Mouse (Mus musculus) 416B (cell line): Measurements from ENCODE around the gene Bhlha15.

Experiments used
- DNase-seq: peaks from one replicate; pipeline ENCODE4 v3.0.0; 2011; ENCODE audit warnings: low read depth

Gene Bhlha15

DNA sequence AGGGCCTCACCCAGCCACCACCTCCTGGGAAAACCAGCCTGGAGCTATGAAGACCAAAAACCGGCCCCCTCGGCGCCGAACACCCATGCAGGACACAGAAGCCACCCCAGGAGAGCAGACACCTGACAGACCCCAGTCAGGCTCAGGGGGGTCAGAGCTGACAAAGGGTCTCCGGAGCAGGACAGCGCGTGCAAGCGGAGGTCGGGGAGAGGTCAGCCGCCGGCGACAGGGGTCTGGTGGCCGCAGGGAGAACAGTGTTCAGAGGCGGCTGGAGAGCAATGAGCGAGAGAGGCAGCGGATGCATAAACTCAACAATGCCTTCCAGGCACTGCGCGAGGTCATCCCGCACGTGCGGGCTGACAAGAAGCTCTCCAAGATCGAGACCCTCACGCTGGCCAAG, 940 bp downstream of the Bhlha15 start:
- DNase-seq, result no peak

DNA sequence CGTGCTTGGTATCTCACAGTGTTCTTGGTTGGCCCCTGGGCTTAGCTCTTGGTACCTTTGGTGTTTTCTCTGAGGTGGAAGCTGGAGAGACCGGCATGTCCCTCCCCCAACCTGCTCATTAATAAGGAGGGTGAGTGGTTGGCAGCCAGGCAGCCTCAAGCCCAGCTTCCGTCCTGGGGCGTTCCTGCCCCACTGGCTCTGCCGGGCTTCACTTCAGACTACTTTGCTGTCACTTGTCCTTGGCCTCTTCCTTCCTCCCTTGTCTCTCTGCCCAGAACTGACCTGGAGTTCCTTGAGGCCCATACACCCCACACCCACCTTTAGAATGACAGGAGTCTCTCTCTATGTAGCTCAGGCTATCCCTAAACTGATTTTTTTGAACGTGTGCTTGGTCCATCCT, 2.6 kb downstream of the Bhlha15 start:
- peak; percentile 59 for DNase-seq

DNA sequence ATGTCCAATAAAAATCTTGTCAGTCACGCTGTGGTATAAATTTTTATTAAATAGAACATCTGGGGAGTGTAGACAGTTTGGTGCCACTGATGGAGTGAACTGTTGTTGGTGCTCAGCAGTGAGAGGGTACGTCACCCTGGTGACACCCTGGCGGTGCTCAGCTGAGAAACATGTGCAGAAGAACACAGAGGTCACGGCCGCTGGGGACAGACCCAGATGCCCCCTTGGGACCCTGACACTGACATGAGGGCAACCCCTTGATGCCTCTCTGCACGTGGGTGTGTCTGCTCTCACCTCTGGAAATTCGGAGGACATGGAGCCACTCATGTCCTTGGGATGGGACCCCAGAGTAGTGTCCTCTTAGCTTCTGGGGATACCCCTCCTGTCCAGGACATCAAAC, 4.3 kb downstream of the Bhlha15 start:
- DNase-seq, result no peak

DNA sequence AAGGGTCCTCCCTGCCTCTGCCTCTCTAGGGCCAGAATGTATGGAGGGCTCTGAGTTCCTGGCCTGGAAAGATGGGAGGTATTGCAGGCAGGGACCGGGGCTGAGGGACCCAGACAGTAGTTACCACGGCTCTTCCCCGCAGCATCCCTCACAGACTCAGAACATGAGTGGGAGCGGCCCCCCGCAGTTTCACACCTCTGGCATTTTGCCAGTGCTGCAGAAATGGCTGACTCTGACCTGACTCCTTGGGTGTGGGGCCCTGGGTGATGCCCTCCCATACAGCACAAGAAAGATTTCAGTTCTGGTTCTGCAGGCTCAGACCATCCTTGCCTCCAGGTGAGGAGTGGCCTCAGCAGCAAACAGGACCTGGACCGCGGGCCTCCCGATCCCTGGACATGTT, 5.5 kb downstream of the Bhlha15 start:
- DNase-seq, result no peak

GRCm38 (mm10) chr5:144200616-144201015, 10.5 kb downstream of the Bhlha15 start:
- DNase-seq, result no peak

DNA sequence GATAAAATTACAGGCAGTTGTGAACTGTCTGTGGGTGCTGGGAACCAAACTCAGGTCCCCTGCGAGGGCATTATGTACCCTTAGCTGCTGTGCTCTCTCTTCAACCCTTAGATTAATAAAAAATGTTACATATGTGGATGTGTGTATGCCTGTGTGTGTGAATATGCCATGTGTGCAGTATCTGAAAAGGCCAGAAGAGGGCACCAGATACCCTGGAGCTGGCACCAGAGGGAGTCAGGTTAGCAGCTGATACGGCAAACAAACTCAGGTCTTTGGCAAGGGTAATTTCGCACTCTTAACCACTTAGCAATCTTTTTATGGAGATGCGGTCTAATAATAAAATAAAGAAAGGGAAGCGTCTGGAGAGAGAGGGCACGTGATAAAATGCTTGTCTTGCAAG, 12.3 kb downstream of the Bhlha15 start:
- no peak for DNase-seq

GRCm38 (mm10) chr5:144203398-144203959, 13.4 kb downstream of the Bhlha15 start:
- no peak for DNase-seq

DNA sequence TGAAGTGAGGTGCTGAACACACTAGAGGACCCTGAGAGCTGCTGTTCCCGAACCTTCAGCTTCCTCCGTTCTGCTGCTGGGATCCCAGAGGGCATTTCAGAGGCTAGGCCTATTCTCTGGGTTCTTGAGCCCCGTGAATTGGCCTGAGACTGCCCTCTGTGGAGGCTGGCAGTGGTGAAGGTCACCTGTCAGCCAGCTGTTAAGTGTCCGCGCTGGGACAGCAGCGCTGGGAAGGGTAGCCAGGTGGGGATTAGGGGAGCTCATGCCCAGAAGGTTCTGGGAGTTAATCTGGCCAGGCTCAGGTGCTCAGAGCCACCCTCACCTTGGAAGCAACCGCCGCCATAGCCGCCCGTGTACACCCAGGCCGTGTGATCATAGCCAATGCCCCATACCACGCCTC, 14.2 kb downstream of the Bhlha15 start:
- DNase-seq, result no peak

- no peak for DNase-seq
Observed at GRCm38 (mm10) chr5:144204911-144205310, 14.8 kb downstream of the Bhlha15 start.

- no peak for DNase-seq
Observed at GRCm38 (mm10) chr5:144206069-144206468, 16.0 kb downstream of the Bhlha15 start.

DNA sequence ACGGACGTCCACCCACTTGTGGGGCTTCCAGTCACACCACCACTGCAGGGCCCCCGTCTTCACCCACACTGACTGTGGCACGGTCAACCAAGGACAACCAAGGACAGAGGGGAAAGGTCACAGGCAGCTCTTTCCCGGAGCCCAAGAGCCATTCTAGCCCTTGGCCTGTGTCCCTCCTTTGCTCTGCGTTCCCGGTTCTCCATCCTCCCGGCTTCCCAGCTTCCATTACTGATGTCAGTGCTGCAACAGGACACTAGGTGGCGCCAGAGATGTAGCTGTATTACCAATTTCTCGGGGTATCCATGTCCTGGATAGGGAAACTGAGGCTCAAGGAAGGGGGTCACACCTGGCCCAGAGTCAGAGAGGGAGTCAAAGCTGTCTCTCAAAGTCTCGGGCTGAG, 17.4 kb downstream of the Bhlha15 start:
- no peak for DNase-seq

DNA sequence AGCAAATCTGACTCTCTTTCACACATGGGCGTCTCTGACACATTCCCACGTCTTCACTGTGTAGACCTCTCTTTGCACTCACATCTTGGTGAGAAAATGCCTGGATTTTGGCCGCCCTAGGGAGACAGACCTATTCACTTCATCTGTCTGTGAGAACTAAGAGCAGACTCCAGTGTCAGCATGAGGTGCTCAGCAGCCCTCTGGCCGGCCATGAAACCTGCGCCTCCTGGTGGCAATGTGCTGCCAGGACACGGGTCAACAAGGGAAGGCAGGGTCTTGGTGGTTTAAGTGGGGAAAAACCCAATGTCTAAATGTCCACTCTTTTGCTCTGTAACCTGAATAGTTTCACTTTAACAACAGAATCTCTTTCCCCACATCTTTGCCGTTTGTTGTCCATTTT, 24.4 kb downstream of the Bhlha15 start:
- DNase-seq, result peak; percentile 59

- DNase-seq, result peak; percentile 53
Observed at GRCm38 (mm10) chr5:144215992-144216391, 25.9 kb downstream of the Bhlha15 start.

DNA sequence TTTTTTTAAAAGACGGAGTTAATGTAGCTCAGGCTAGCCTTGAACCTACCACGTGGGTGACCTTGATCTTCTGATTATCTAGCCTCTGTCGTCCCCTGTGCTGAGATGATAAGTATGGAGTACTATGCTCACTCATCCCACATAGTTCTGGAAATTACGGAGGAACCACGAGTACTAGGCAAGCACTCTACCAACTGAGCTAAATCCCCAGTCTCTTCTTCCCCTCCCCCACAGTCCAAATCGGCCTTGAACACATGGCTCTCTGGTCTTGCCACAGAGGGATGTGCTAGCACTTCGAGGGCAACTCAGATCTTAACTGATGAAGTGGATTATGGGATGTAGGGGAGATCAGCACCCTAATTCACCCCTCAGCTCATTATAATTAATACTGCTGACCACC, 28.0 kb downstream of the Bhlha15 start:
- no peak for DNase-seq

GRCm38 (mm10) chr5:144219306-144219705, 29.2 kb downstream of the Bhlha15 start:
- peak; percentile 52 for DNase-seq

- no peak for DNase-seq
Observed at GRCm38 (mm10) chr5:144219936-144220335, 29.9 kb downstream of the Bhlha15 start.

- DNase-seq, result peak; percentile 94
Observed at GRCm38 (mm10) chr5:144221305-144221704, 31.2 kb downstream of the Bhlha15 start.

GRCm38 (mm10) chr5:144222811-144223502, 32.9 kb downstream of the Bhlha15 start:
- peak; percentile 44 for DNase-seq

DNA sequence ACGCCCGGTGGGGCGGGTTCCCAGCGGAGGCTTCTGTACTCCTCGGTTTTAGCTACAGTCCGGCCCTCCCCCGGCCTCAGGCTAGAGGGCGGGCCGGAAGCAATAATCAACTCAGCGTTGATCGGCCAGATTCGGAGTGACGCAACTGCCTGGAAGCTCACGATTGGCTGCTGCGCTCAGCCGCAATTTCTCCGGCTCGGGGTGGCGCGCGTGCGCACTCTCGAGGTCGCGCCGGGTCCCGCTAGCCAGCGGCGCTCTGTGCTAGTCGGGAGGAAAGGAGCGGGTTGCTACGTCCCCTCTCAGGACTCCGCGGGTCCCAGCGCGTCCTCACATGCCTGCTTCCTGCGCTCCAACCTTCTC, 33.4 kb downstream of the Bhlha15 start, which contains the start of gene Tecpr1:
Tecpr1 (minus strand) TSS at position 113 of the 360 bp plus-strand sequence.
- peak; percentile 94 for DNase-seq

DNA sequence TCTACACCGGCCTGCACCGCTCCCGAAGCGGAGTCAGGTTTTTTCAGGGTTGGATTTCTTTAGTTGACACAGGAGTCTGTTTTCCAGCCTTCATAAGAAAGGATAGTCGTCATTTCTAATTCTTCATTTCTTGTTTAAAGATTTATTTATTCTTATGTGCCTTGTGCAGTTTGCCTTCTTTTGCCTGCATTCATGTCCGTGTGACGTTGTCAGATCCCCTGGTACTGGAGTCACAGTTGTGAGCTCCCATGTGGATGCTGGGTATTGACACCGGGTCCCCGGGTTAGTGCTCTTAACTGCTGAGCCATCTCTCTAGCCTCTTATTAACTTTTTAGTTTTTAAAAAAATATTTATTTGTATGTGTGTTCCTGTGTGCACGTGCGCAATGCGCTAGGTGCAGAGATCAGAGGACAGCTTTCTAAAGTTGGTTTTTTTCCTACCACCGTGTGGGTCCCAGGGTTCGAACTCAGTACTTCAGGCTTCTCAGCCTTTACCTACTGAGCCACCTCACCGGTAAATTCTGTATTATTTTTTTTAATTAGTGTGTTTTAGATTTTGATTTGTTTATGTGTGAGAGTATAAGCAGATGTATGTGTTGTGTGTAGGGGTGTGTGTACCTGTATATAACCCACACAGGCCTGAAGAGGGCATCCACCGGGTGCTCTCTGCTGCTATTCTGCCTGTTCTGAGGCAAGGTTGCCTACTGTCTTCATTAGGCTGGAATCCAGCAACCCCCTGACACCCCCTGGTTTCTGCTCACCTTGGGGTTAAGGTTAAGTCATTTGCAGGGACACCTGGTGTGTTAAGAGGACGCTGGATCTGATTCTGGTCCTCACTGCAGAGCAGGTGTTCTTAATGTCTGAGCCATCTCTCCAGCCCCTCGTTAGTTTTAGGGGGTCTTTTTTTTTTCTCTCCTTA, 34.1 kb downstream of the Bhlha15 start:
- DNase-seq, result peak; percentile 27

- DNase-seq, result no peak
Observed at GRCm38 (mm10) chr5:144226220-144226619, 36.1 kb downstream of the Bhlha15 start.

- peak; percentile 26 for DNase-seq
Observed at GRCm38 (mm10) chr5:144230216-144230615, 40.1 kb downstream of the Bhlha15 start.

DNA sequence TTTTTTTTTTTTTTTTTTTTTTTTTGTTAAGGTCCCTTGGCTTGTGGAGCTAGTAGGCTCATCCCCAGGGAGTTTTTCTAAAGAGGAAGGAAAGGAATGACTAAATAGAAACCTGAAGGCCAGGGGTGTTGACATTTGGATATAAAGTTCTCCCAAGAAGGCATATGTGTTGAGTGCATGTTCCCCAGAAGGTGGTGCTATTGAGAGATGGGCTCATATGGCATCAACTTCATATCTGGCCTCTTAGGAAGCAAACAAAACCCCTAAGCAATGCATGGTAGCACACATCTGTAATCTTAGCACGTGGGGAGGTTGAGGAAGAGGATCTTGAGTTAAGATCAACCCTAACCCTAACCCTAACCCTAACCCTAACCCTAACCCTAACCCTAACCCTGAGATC, 41.3 kb downstream of the Bhlha15 start:
- peak; percentile 82 for DNase-seq
